Mouse (Mus musculus) cerebellum, adult 2 months (tissue): ENCODE data around the gene Enah.

ENCODE experiments used
- CTCF ChIP-seq: fragments of 200-500 bp; IDR thresholded peaks from 2 replicates; pipeline ENCODE4 v1.5.1; 2011; ENCODE audit warnings: low read depth, mild to moderate bottlenecking, control low read depth, low read length, moderate library complexity, borderline replicate concordance; ENCODE audit not compliant: insufficient read depth
- POLR2A ChIP-seq: fragments of 200-500 bp; IDR thresholded peaks from 2 replicates; pipeline ENCODE4 v1.6.1; 2011; ENCODE audit warnings: low read length, control low read depth, borderline replicate concordance; ENCODE audit not compliant: insufficient read depth

GRCm38 (mm10) chr1:181901706-181902373 is 118.0 kb downstream of the Enah start:
- TF ChIP-seq CTCF: no peak
- TF ChIP-seq POLR2A: no peak
